Comparison of ENCODE assay signal across 26 mouse cellular contexts in the genomic region with DNA sequence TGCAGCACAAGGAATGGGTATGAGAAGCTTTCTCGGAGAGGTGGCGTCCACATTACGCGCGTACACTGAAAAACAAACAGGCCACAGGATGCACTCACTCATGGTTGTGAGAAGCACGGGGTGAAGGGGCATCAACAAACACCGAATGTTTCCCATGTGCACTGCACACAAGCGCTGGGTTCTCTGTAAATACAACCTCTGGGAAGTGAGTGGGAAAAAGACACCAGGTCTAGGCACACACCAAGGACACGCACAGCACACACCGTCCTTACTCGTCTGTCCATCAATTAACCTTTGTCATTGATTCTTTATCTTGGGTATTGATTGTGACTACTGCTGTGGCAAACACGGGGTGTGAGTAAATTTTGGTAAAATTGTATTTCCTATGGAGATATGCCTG.
"Had no signal": no experiment of that assay in that cellular context is flagged by ENCODE, and none has a peak within 500 bp of the region (broad histone marks: within the 10 kb centered on the region; RNA-seq: fewer than 3 reads in every experiment).

No protein-coding gene starts in this region.

- H3K4me1 ChIP-seq: embryonic facial prominence, embryonic 10.5 days; embryonic facial prominence, embryonic 12.5 days; embryonic facial prominence, embryonic 15.5 days; forebrain, embryonic 10.5 days; forebrain, embryonic 12.5 days; forebrain, embryonic 13.5 days had no signal

- DNase-seq: cerebellum, adult 18-20 months; cerebellum, adult 2 months; cerebellum, adult 8-10 months; cerebellum, adult 9-10 months; cerebellum, adult 9-11 months; cerebellum, postnatal 10 days; cerebellum, postnatal 36 days; embryo, embryonic 11 days; forebrain, postnatal 0 days; gastrocnemius, adult 2 months; gastrocnemius, postnatal 10 days; gastrocnemius, postnatal 14 days; gastrocnemius, postnatal 25 days; gastrocnemius, postnatal 36 days; heart, adult 11 months had no signal

- H3K4me3 ChIP-seq: embryonic facial prominence, embryonic 10.5 days; embryonic facial prominence, embryonic 12.5 days; embryonic facial prominence, embryonic 13.5 days; embryonic facial prominence, embryonic 15.5 days; erythroblast, embryonic 14.5 days; forebrain, embryonic 10.5 days; forebrain, embryonic 12.5 days; forebrain, embryonic 13.5 days; forebrain, embryonic 15.5 days; gastrocnemius, adult 2 months had no signal

- ATAC-seq: forebrain, embryonic 13.5 days; forebrain, embryonic 14.5 days; forebrain, embryonic 15.5 days; forebrain, embryonic 16.5 days; forebrain, postnatal 0 days had no signal

- H3K27ac ChIP-seq: embryonic facial prominence, embryonic 10.5 days; embryonic facial prominence, embryonic 12.5 days; embryonic facial prominence, embryonic 13.5 days; embryonic facial prominence, embryonic 15.5 days; forebrain, embryonic 10.5 days; forebrain, embryonic 12.5 days; forebrain, embryonic 13.5 days; gastrocnemius, adult 2 months had no signal

- H3K27me3 ChIP-seq: embryonic facial prominence, embryonic 12.5 days; embryonic facial prominence, embryonic 13.5 days; embryonic facial prominence, embryonic 15.5 days; forebrain, embryonic 12.5 days; forebrain, embryonic 13.5 days; forebrain, embryonic 15.5 days had no signal

- H3K9ac ChIP-seq: embryonic facial prominence, embryonic 12.5 days; embryonic facial prominence, embryonic 13.5 days; embryonic facial prominence, embryonic 15.5 days; forebrain, embryonic 12.5 days; forebrain, embryonic 13.5 days; forebrain, embryonic 15.5 days; forebrain, postnatal 0 days had no signal

- H3K4me2 ChIP-seq: embryonic facial prominence, embryonic 12.5 days; embryonic facial prominence, embryonic 13.5 days; embryonic facial prominence, embryonic 15.5 days; forebrain, embryonic 12.5 days; forebrain, embryonic 13.5 days; forebrain, embryonic 15.5 days had no signal

- H3K36me3 ChIP-seq: embryonic facial prominence, embryonic 12.5 days; embryonic facial prominence, embryonic 15.5 days; forebrain, embryonic 12.5 days; forebrain, embryonic 15.5 days had no signal

- H3K9me3 ChIP-seq: embryonic facial prominence, embryonic 10.5 days; embryonic facial prominence, embryonic 12.5 days; embryonic facial prominence, embryonic 13.5 days; embryonic facial prominence, embryonic 15.5 days; forebrain, embryonic 10.5 days; forebrain, embryonic 12.5 days; forebrain, embryonic 13.5 days; forebrain, embryonic 15.5 days had no signal
